Mouse (Mus musculus): ENCODE data around the gene Syt16.

The Syt16 gene

GRCm38 (mm10) chr12:74316989-74317759, 319.7 kb downstream of the Syt16 start:
- DNase-seq: peak; percentile 62

DNA sequence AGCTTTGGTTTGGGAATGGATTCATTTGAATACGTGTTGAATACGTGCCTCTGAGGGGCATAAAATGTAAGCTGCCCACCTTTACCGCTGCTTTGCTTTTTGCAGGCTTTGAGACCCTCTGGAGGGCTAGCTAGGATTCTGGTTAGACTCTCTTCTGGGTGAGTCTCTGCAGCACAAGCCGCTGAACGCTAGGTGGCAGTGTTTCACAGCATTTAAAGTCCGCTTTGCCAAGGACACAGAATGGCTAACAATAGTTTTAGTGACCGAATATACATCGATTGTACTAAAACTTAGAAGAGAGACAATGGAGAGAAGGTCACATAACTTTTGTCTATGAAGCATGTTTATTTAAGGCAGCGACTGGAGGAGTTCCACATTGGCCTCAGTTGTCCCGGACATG, 322.9 kb downstream of the Syt16 start:
- DNase-seq: peak; percentile 65

GRCm38 (mm10) chr12:74321981-74322380, 324.5 kb downstream of the Syt16 start:
- DNase-seq: no peak
